Mouse (Mus musculus) cerebellum, adult 2 months (tissue): ENCODE measurements around the gene Cd8a.

Source experiments
- CTCF ChIP-seq: fragments of 200-500 bp; IDR thresholded peaks from 2 replicates; pipeline ENCODE4 v1.5.1; 2011; ENCODE audit warnings: low read depth, mild to moderate bottlenecking, control low read depth, low read length, moderate library complexity, borderline replicate concordance; ENCODE audit not compliant: insufficient read depth
- POLR2A ChIP-seq: fragments of 200-500 bp; IDR thresholded peaks from 2 replicates; pipeline ENCODE4 v1.6.1; 2011; ENCODE audit warnings: low read length, control low read depth, borderline replicate concordance; ENCODE audit not compliant: insufficient read depth

DNA sequence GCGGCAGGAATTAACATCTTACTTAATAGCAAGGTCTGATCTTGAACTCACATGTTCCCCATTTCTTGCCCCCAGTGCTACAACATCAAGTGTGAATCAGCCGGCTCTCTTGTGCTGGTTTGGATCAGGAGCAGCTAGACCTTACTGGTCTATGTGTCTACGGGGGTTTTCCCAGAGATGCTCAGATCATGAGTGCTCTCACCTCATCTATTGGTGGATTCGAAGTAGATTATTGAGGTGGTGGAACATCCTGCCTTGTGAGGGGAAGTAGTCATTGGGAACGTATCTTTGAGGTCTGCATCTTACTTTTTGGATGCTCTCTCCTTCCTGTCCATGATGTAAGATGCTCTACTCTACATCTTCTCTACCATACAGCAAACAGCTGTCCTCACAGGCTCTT is 8.4 kb downstream of the Cd8a start:
- TF ChIP-seq CTCF = no peak
- no peak for TF ChIP-seq POLR2A
